Mouse (Mus musculus): Measurements from ENCODE around the gene Impdh2.
A peak's percentile ranks its signal among the peaks of the same experiment; 100 is the strongest.

Impdh2 gene

DNA sequence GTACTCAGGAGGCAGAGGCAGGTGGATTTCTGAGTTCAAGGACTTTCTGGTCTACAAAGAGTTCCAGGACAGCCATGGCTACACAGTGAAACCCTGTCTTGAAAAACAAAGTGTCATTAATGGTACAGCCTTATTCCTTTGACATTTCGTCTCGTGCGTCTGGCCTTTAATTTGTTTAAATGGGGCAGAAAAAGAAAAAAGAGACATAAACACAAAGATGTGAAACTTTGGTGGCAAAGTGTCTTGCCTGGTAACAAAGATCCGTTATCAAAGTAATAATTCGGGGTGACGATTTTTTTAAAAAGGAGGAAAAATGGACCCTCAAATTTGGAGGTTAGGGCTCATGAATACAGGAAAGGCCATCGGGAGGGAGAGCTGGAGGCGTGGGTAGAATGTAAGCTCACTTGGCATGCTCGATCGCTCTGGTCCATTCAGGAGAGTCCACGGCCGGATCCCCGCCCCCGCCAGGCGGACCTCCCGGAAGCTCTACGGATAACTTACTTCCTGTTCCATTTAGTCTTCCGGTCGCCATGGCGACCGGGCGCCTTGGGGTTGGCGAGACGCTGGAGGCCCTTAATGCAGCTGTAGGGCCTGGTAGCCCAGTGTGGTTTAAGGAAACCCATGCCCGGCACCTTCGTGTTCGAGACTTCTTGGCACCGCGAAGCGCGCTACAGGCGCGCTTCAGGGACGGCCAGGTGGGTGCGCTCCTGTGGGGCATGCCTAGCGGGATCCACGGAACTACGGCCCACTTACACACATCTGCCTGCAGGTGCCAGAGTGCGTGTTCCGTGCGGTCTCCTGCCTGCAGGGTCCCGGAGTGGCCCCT lies 9.5 kb downstream of the Impdh2 start, which contains the start of gene Dalrd3:
TSS of gene Dalrd3 (plus strand) at position 506 of the 826 bp plus-strand sequence.
- peak; percentile 92 for DNase-seq (ENCODE audit: low spot score)

DNA sequence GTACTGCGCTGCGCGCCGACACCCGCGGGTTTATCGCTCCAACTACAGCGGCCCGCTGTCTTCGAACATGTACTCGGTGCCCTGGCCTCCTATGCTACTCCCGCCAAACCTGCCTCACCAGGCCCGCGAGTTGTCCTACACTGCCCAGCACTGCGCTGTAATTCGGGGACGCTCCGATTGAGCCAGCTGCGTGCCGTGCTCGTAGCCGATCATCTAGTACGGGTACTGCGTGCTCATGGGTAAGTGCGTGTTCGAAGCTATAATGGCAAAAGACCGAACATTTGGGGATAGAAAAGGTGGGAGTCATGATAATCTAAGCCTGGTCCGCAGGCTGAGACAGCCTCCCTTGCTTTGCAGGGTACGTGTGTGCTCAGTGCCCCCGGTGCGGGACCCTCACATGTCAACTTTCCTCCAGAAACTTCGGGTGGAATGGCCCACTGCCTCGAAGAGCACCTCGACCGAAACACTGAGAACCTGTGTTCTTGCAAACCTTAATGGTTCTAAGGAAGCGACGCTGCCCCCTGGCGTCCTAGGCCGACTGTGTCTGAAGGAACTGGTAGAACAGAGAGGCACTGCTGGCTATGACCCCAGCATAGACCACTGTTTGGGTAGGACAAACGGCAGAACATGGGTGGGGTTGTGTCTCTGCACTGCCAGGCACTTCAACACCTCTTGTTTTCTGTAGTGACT lies 10.3 kb downstream of the Impdh2 start:
- DNase-seq (ENCODE audit: low spot score) = peak; percentile 61

GRCm38 (mm10) chr9:108571401-108571973 lies 11.4 kb downstream of the Impdh2 start:
- DNase-seq (ENCODE audit: low spot score) = no peak

GRCm38 (mm10) chr9:108572321-108572720 lies 12.2 kb downstream of the Impdh2 start:
- DNase-seq (ENCODE audit: low spot score) = no peak

- DNase-seq (ENCODE audit: low spot score) = no peak
These were observed 13.9 kb downstream of the Impdh2 start for GRCm38 (mm10) chr9:108573774-108574690.

- DNase-seq (ENCODE audit: low spot score) = no peak
These were observed 14.8 kb downstream of the Impdh2 start for GRCm38 (mm10) chr9:108574921-108575320.

GRCm38 (mm10) chr9:108575321-108576297 lies 15.5 kb downstream of the Impdh2 start:
- DNase-seq (ENCODE audit: low spot score) = no peak

DNA sequence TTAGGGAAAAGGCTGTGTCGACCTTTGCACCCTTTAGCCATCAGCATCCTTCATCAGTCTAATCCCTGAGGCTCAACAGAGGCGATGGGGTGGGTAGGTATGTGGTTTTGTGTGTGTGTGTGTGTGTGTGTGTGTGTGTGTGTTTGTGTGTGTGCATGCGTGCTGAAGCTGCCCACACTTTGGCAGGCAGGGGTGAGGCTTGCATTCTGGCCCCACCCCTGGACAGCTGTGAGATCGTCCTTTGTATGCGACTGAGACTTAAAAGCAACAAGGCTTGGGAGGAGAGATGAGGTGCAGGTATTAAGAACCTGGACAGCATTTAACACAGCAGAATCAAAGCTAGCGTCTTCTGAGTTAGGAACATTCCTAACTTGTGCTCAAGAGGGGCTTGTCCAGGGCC lies 16.9 kb downstream of the Impdh2 start:
- no peak for DNase-seq (ENCODE audit: low spot score)

DNA sequence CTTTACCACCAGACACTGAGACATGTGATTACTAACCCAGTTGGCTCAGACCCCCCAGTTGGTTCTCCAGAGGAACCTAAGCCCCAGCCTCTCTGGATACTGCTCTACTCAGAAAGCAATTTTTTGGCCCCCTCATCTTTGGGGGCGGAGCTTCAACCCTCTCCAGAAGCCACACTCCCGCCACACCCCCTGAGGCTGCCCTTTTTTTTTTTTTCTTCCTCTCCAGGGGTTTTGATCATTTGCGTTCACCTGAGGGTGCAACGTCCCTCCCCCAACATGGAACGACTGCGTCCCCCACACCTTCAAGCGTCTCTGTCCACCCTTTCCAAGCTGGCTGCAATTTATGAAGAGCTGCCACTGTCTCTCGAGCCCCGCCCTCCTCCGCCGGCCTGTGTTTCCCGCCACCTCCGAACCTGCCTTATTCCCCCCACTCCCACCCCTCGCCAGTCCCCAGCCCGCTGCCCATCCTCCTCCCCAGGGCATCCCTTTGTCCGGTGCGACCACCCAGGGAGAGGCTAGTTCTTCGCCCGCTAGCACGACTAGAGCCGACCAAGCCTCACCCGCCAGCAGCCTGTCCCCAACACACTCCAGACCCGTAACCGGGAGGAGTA lies 18.0 kb downstream of the Impdh2 start:
- no peak for DNase-seq (ENCODE audit: low spot score)

- peak; percentile 94 for DNase-seq (ENCODE audit: low spot score)
These were observed 18.7 kb downstream of the Impdh2 start, which contains the start of gene Wdr6 for GRCm38 (mm10) chr9:108578545-108579343. Gene Wdr6 (minus strand): TSS chr9:108578739.

DNA sequence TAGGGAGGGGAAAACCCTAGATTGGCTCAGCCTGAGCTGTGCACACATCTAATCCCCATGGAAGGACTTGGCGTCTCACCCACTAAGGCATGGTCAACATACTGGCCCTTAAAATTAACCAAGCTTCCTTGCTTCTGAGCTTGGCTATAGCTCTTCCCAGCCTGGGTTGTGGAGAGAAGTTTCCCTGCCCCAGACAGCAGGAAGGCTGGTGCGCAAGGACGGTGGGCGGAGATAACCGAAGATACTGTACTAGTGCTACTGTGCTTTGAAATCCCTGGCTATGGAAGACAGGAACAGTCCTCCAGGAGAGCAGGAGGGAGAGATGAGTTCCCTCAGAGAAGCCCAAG lies 19.2 kb downstream of the Impdh2 start:
- DNase-seq (ENCODE audit: low spot score) = no peak

- peak; percentile 81 for DNase-seq (ENCODE audit: low spot score)
These were observed 27.6 kb downstream of the Impdh2 start for GRCm38 (mm10) chr9:108587571-108588180.

DNA sequence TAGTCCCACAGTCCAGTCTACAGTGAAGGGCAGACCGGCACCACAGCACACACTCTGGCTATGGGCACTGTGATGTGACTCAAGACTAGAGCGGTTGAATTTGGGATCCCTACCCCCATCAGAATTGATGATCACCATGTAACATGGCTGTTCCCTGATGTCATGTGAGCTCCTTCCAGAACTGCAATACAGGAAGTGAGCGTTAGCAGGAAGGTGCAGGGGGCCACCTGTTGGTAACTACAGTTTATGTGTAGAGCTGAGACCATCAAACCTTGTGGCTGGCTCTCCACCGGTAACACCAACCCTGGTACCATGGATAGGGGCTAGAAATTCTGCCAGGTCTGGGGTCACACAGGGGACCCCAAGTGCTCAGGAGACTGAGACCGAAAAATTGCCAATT lies 29.1 kb downstream of the Impdh2 start:
- DNase-seq (ENCODE audit: low spot score) = no peak

- no peak for DNase-seq (ENCODE audit: low spot score)
These were observed 31.4 kb downstream of the Impdh2 start for GRCm38 (mm10) chr9:108591462-108591861.

GRCm38 (mm10) chr9:108594354-108594753 lies 34.3 kb downstream of the Impdh2 start:
- DNase-seq (ENCODE audit: low spot score) = no peak

DNA sequence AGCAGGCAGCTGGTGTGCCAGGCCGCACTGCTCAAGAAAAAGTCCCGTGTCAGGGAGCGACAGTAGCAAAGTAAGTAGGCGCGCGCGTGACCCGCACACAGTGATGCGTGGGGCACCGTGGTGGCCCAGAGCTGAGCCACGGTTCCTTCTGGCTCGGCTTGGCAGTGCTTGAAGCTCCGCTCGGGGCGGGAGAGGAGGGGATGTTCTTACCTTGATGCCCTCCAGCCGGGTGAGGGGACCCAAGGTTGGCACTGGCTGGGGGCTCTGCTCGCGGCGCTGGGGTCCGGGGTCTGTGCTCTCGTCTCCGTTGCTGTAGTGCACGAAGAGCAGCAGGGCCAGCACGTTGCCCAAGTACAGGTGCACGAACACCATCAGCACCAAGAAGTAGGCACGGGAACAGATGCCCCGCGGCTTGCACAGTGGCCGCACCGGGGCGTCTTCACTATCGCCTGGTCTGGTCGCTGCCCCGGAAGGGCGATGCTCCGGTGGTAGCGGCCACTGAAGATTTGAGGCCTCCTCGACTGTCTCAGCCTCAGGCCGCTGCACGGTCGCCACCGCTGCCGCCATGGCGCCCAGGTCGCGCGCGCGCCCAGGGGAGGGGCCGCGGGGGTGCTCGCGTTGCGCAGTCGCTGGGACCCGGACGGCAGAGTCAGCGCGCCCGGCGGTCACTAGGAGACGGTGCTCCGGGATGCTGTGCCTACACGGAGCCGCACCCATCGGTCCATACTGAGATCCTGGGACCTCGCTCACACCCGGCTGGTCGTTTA lies 37.1 kb downstream of the Impdh2 start, which contains the start of gene P4htm:
TSS of gene P4htm (minus strand) at position 670 of the 767 bp plus-strand sequence.
- peak; percentile 31 for DNase-seq (ENCODE audit: low spot score)

DNA sequence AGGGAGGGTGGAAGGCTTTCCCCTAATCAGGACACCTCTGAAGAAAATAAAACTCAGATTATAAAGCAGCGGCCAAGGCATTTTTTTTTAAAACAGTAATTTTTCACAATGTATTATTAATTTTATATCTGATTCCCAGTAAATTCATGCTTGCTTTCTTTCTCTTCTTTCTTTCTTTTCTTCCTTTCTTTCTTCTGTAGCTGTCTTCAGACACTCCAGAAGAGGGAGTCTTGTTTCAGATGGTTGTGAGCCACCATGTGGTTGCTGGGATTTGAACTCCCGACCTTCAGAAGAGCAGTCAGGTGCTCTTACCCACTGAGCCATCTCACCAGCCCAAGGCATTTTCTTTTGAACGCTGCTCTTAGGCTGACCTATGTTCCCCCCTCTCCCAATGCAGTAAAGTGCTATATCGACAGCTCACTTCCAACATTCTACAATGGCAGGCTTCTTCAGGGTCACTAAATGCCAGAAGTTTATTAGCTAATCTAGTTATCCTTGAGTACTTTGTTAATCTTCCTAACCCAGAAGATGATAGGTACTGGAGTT lies 39.0 kb downstream of the Impdh2 start:
- DNase-seq (ENCODE audit: low spot score) = no peak

GRCm38 (mm10) chr9:108600011-108600410 lies 39.9 kb downstream of the Impdh2 start:
- DNase-seq (ENCODE audit: low spot score) = no peak
